Mouse (Mus musculus) hindbrain, embryonic 12.5 days (tissue): ENCODE measurements at regions not wholly inside any gene's neighbourhood (a gene's known extent, or its start where the extent isn't known, plus 50 kb on each side); places are given as distances from the start of the nearest gene placed in this dataset.

Experiments used
- ATAC-seq: fragments of 200-750 bp; cut with Nextera tagmentation; 2 replicates; pipeline ENCODE4 v1.8.0; 2017; ENCODE audit warnings: moderate TSS enrichment; ENCODE audit not compliant: low FRiP score
- H3K27ac ChIP-seq: fragments of 300-500 bp; sonication (generic); 2 replicates; pipeline ENCODE4 v1.5.1; 2016; ENCODE audit warnings: mild to moderate bottlenecking
- H3K27me3 ChIP-seq: fragments of 300-500 bp; sonication (generic); 2 replicates; pipeline ENCODE4 v1.6.1; 2016; ENCODE audit warnings: mild to moderate bottlenecking
- H3K36me3 ChIP-seq: fragments of 300-500 bp; sonication (generic); 2 replicates; pipeline ENCODE4 v1.6.1; 2016; ENCODE audit warnings: mild to moderate bottlenecking
- H3K4me1 ChIP-seq: fragments of 300-500 bp; sonication (generic); 2 replicates; pipeline ENCODE4 v1.6.1; 2016
- H3K4me2 ChIP-seq: fragments of 300-500 bp; sonication (generic); replicated peaks from 2 replicates; pipeline ENCODE4 v1.6.1; 2016; ENCODE audit warnings: mild to moderate bottlenecking
- H3K4me3 ChIP-seq: fragments of 300-500 bp; sonication (generic); 2 replicates; pipeline ENCODE4 v1.5.1; 2016; ENCODE audit warnings: mild to moderate bottlenecking
- H3K9ac ChIP-seq: fragments of 300-500 bp; sonication (generic); 2 replicates; pipeline ENCODE4 v1.6.1; 2016; ENCODE audit warnings: mild to moderate bottlenecking, moderate library complexity
- H3K9me3 ChIP-seq: fragments of 300-500 bp; sonication (generic); replicated peaks from 2 replicates; pipeline ENCODE4 v1.6.1; 2016; ENCODE audit warnings: mild to moderate bottlenecking
- WGBS: fragments of 180-500 bp; shearing (Covaris S2); methylation state at CpG from one replicate; pipeline ENCODE4 v1.1.7; 2016; 5-methylcytosine and 5-hydroxymethylcytosine counted together

DNA sequence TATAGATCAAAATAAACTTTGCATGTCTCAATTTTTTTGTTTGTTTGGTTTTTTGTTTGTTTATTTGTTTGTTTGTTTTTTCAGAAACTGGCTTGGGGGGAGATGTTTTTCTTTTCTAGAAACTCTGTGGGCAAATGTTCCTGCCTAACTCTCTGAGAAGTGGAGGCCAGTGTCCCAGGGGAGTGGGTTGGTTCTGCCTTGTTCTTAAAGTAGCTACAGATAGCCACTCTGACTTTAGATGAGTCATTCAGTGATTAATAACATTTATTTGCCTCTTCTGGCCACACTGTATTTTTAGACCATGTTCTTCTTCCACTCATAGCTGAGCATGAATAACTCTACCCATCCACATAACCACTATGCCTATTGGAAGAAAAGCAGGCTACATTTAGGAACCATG, 405.6 kb upstream of the Adamts16 start:
- H3K9me3 ChIP-seq, result no peaks in the 10 kb centered on the region
- no peak overlapping the region for H3K9ac ChIP-seq
- peaks cover 14% of the 10 kb centered on the region; the same call in 1 of the 2 replicates for H3K4me1 ChIP-seq
- no peak overlapping the region for H3K4me3 ChIP-seq
- no peak overlapping the region for H3K4me2 ChIP-seq
- H3K27me3 ChIP-seq, result peaks cover 5% of the 10 kb centered on the region; the same call in 1 of the 2 replicates
- no peak overlapping the region for H3K27ac ChIP-seq
- no peaks in the 10 kb centered on the region for H3K36me3 ChIP-seq
- ATAC-seq, result no peak

DNA sequence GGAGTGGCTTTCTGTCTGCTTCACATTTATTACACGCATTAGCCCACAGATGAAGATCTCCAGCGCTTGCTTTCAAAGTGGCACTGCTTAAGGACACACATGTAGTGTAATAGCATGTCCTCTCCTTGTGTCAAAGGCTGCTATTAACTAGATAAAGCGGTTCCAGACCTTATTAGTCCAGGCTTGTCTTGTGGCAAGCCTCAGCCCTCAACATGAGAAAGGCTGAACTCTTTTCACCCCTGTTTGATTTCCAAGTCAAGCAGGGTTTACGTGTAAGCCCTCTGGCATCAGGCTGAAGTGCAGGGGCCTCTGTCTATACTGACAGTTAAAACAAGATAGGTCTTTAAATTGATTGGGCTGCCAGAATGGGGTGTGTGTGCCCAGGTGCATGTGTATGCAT, 403.7 kb upstream of the Adamts16 start:
- Histone ChIP-seq H3K9me3 (no peaks in the 10 kb centered on the region), H3K27me3 (peaks cover 5% of the 10 kb centered on the region; the same call in 1 of the 2 replicates), H3K27ac (no peak overlapping the region), H3K9ac (no peak overlapping the region), H3K36me3 (no peaks in the 10 kb centered on the region), H3K4me2 (no peak overlapping the region), H3K4me3 (no peak overlapping the region), H3K4me1 (peaks cover 11% of the 10 kb centered on the region; the same call in 1 of the 2 replicates)
- WGBS, result 83% methylated on average over 4 of the region's 4 CpGs
- no peak for ATAC-seq

DNA sequence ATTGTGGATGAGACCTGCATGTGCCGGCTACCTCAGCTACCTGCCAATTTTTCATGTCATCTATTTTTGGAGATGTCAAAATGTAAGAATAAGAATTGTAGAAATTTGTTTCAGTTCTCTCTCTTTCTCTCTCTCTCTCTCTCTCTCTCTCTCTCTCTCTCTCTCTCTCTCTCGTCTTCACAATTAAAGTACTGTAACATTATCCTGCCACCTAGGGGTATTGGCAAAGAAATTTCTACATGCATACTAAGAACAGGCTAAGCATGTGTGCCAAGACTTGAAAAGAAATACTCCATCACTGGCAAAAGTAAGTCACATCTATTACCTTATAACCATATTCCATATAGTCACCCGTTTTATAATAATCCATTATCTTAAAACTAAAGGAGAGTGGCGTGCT, 398.2 kb upstream of the Adamts16 start:
- Histone ChIP-seq H3K9ac (no peak overlapping the region), H3K36me3 (no peaks in the 10 kb centered on the region), H3K4me2 (no peak overlapping the region), H3K9me3 (no peaks in the 10 kb centered on the region), H3K27me3 (no peaks in the 10 kb centered on the region), H3K27ac (no peak overlapping the region), H3K4me1 (no peaks in the 10 kb centered on the region), H3K4me3 (no peak overlapping the region)
- whole genome bisulfite sequencing, result 75% methylated on average over 4 of the region's 4 CpGs
- no peak for ATAC-seq

DNA sequence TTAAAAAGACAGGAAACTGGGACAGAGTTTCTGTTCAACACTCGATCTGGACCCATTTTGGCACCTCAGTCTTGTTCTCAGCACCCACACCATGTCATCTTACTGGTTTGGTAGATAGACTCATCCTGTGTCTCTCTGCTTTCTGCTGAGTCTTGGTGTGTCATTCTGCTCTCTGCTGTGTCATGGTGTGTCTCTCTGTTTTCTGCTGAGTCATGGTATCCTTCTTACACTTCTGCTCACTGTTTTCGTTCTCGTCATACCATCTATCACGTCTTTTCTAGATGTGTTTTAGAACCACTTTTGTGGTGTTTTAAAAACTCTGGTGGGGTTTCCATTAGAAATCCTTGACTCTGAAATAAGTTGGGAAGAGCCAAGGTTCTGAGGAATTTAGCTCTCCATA, 393.7 kb upstream of the Adamts16 start:
- Histone ChIP-seq H3K36me3 (no peaks in the 10 kb centered on the region), H3K4me3 (no peak overlapping the region), H3K27ac (no peak overlapping the region), H3K27me3 (no peaks in the 10 kb centered on the region), H3K9me3 (no peaks in the 10 kb centered on the region), H3K4me1 (no peaks in the 10 kb centered on the region), H3K4me2 (no peak overlapping the region), H3K9ac (no peak overlapping the region)
- WGBS, result 90% methylated on average over 4 of the region's 4 CpGs
- no peak for ATAC-seq

DNA sequence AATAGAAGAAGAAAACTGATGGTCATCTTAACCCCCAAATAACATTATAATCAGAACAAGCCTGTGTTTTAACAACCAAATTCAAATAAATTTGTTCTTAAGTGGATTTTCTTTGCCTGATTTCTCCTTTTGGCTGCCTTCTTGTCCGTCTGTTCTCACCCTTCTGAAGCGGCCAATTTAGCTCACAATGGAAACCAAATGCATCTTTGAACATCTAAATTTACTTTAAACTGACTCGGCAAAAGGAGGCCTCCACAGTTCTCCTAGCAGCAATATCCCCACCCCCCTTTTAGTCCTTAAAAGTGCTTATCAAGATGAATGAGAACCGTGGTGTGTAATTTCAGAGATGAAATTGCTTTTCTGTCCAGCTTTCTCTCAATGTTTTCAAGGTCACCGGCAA, 389.6 kb upstream of the Adamts16 start:
- 70% methylated on average over 5 of the region's 5 CpGs for WGBS
- Histone ChIP-seq H3K4me3 (no peak overlapping the region), H3K9ac (no peak overlapping the region), H3K4me1 (no peaks in the 10 kb centered on the region), H3K9me3 (no peaks in the 10 kb centered on the region), H3K36me3 (no peaks in the 10 kb centered on the region), H3K27me3 (no peaks in the 10 kb centered on the region), H3K4me2 (no peak overlapping the region), H3K27ac (no peak overlapping the region)
- ATAC-seq, result no peak

DNA sequence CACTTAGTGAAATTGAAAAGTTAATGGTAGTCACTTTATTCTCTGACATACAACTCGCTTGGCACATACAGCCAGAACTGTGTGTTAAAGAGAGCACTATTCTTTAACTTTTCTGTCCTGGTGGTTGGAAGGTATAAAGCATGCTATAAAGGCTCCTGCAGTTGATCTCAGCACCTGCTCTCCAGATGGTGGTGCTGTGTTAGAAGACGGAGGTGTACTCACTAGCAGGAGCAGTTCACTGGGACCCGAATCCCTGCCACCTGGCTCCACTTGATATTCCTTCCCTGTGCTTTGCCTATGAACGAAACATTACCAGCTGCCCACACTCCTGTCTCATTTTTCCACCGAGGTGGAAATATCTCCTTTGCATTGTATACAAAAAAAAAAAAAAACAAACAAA, 373.2 kb upstream of the Adamts16 start:
- H3K27me3 ChIP-seq, result 0 out of 2 replicates have a peak, but pooled peaks cover 6% of the 10 kb centered on the region
- no peak overlapping the region for H3K4me3 ChIP-seq
- H3K4me1 ChIP-seq, result peaks cover 9% of the 10 kb centered on the region
- H3K4me2 ChIP-seq, result no peak overlapping the region
- no peak overlapping the region for H3K9ac ChIP-seq
- WGBS, result 55% methylated on average over 5 of the region's 5 CpGs
- H3K36me3 ChIP-seq, result no peaks in the 10 kb centered on the region
- no peak overlapping the region for H3K27ac ChIP-seq
- no peaks in the 10 kb centered on the region for H3K9me3 ChIP-seq
- no peak for ATAC-seq

DNA sequence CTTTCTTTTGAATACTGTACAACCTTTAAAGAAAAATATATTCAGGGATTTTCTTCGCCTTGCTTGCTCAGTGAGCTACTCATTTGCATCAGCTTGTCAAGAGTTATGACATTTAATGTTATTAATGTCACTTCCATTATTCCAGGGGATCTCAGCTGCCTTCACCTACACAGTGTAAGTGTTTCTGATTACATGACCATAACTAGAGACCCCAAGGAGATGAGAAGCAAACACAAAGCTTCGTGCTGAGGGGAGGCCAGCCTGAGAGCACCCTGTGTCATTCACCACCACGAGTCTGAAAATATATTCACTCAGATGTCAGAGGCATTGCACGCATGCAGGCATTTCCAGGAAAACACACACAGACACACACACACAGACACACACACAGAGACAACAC, 369.8 kb upstream of the Adamts16 start:
- ATAC-seq, result peak; percentile 61; the same call in 1 of the 2 replicates
- no peak overlapping the region for H3K4me3 ChIP-seq
- no peak overlapping the region for H3K9ac ChIP-seq
- H3K27me3 ChIP-seq, result 0 out of 2 replicates have a peak, but pooled peaks cover 6% of the 10 kb centered on the region
- H3K4me2 ChIP-seq, result no peak overlapping the region
- H3K9me3 ChIP-seq, result no peaks in the 10 kb centered on the region
- no peak overlapping the region for H3K27ac ChIP-seq
- H3K36me3 ChIP-seq, result no peaks in the 10 kb centered on the region
- 45% methylated on average over 4 of the region's 4 CpGs for WGBS
- H3K4me1 ChIP-seq, result peaks cover 9% of the 10 kb centered on the region

DNA sequence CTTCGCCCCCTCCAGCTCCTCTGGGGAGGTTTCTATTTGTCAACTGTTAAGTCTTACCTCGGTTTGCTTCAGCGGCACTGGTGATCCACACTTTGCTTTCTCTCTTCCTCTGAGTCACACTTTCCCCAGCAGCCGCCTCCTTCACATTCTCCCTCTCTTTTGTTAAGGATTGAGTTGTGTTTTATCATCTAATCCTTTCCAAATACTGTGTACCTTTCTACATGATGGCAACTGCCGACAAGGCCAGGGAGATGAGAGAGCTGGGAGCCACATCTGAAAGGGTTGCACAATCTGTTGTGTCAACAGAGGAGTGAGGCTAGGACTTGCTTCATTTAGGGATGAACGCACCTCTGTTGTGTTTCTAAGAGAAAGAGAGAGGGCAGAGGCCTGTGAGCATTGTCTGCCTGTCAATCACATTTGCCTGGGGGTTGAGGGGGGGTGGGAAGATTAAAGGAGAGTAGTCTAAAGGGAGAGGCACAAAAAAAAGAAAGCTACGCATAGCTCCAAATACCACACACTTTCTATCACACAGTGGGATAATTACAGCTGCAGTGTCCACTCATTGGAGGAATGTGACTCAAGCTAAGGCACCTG, 369.1 kb upstream of the Adamts16 start:
- no peak for ATAC-seq
- H3K4me3 ChIP-seq, result no peak overlapping the region
- H3K27me3 ChIP-seq, result 0 out of 2 replicates have a peak, but pooled peaks cover 6% of the 10 kb centered on the region
- H3K9me3 ChIP-seq, result no peaks in the 10 kb centered on the region
- H3K4me1 ChIP-seq, result peaks cover 9% of the 10 kb centered on the region
- H3K9ac ChIP-seq, result no peak overlapping the region
- H3K27ac ChIP-seq, result no peak overlapping the region
- 25% methylated on average over 7 of the region's 7 CpGs for WGBS
- no peak overlapping the region for H3K4me2 ChIP-seq
- H3K36me3 ChIP-seq, result no peaks in the 10 kb centered on the region

DNA sequence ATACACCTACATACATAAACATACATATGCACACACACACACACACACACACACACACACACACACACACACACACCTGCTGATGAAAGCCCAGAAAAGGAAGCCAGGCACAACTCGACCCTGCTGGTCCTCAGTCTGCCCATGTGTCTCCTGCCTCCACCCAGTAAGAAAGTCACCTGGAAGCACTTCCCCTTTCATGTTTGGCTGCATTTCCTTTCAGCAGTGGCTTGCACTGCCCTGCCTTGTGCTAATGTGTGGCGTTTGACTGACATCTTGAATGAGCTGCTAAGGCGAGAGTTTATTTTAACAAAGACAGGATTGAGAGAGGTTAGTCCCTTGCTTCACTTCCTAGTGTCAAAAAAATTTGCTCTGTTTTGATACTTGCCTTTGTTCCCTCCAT, 364.1 kb upstream of the Adamts16 start:
- Histone ChIP-seq H3K27me3 (peaks cover 5% of the 10 kb centered on the region; the same call in 1 of the 2 replicates), H3K4me3 (no peak overlapping the region), H3K9me3 (no peaks in the 10 kb centered on the region), H3K27ac (no peak overlapping the region), H3K9ac (no peak overlapping the region), H3K36me3 (no peaks in the 10 kb centered on the region), H3K4me2 (no peak overlapping the region), H3K4me1 (peaks cover 5% of the 10 kb centered on the region)
- 52% methylated on average over 3 of the region's 3 CpGs for WGBS
- ATAC-seq, result no peak

DNA sequence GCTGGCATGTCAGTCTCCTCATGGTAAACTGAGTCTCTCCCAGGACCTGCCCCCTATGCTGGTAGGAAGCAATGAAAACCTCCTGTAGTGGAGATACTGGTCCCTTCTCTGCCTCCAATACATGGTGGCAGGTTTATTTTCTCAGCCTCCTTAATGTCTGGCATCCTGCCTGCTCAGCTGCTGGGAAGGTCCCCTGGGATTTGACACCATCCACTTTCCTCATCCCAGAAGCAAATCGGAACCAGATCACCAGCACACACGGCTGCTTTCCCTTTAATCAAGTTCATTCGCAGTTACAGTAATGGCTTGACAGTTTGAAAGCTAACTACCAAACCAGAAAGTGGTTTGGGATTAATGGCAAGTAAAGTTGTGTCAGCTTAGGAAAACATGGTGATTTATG, 359.0 kb upstream of the Adamts16 start:
- no peak overlapping the region for H3K4me3 ChIP-seq
- H3K9me3 ChIP-seq, result no peaks in the 10 kb centered on the region
- no peaks in the 10 kb centered on the region for H3K36me3 ChIP-seq
- no peak overlapping the region for H3K9ac ChIP-seq
- 36% methylated on average over 3 of the region's 3 CpGs for WGBS
- peaks cover 8% of the 10 kb centered on the region for H3K4me1 ChIP-seq
- H3K27ac ChIP-seq, result no peak overlapping the region
- H3K4me2 ChIP-seq, result no peak overlapping the region
- peaks cover 5% of the 10 kb centered on the region; the same call in 1 of the 2 replicates for H3K27me3 ChIP-seq
- peak; percentile 35; the same call in 1 of the 2 replicates for ATAC-seq

DNA sequence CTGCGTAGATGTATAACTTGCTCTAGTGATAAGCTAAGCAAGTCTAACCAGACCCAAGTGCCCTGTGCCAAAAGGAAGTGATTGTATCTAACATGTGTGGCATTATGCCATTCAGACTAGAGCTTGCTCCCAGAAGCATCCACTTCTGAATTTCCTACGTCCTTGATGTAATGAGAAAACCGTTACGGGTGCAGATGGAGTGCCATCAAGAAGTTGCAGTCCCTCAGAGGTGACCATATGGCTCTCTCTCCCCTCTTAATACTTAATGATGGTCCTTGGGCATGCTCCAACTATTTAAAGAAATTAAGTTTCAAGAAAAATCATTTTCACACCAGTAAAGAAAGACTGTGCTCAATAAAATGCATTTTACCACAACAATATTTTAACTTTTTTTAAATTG, 354.1 kb upstream of the Adamts16 start:
- WGBS, result 89% methylated on average over 4 of the region's 4 CpGs
- Histone ChIP-seq H3K4me3 (no peak overlapping the region), H3K27me3 (no peaks in the 10 kb centered on the region), H3K27ac (no peak overlapping the region), H3K9me3 (no peaks in the 10 kb centered on the region), H3K4me1 (peaks cover 5% of the 10 kb centered on the region), H3K36me3 (no peaks in the 10 kb centered on the region), H3K9ac (no peak overlapping the region), H3K4me2 (no peak overlapping the region)
- ATAC-seq, result no peak

DNA sequence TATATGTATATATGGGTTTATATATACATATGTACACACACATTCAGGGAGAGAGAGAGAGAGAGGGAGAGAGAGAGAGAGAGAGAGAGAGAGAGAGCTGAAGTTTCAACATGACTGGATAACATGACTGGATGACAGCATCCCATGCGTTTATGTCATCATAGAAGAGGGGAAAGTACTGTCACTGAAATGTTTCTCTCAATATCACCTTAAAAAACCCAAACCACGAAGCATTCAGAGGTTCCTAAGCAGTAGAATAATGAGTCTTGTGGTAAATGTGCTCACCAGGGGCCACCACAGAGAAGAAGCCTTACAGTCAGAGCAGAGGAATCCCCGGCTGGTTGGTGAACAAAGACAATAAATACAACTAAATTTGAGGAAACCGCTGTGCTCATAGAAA, 342.9 kb upstream of the Adamts16 start:
- no peaks in the 10 kb centered on the region for H3K9me3 ChIP-seq
- no peaks in the 10 kb centered on the region for H3K27me3 ChIP-seq
- no peak for ATAC-seq
- H3K4me3 ChIP-seq, result no peak overlapping the region
- WGBS, result 76% methylated on average over 4 of the region's 4 CpGs
- H3K4me2 ChIP-seq, result no peak overlapping the region
- no peaks in the 10 kb centered on the region for H3K4me1 ChIP-seq
- H3K36me3 ChIP-seq, result no peaks in the 10 kb centered on the region
- H3K9ac ChIP-seq, result no peak overlapping the region
- no peak overlapping the region for H3K27ac ChIP-seq

DNA sequence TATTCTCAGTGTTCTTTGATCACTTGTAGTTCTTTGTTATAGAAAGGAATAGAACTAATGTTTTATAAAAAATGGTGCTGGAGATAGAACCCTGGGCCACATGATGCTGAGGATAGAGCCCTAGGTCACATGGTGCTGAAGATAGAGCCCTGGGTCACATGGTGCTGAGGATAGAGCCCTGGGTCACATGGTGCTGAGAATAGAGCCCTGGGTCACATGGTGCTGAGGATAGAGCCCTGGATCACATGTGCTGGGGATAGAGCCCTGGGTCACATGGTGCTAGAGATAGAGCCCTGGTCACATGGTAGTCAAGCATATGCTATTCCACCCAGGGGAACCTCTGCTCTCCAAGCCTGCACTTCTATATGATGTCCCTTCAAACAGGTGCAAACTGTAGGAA, 337.5 kb upstream of the Adamts16 start:
- Histone ChIP-seq H3K27me3 (no peaks in the 10 kb centered on the region), H3K27ac (no peak overlapping the region), H3K4me2 (no peak overlapping the region), H3K36me3 (no peaks in the 10 kb centered on the region), H3K9ac (no peak overlapping the region), H3K9me3 (no peaks in the 10 kb centered on the region), H3K4me1 (no peaks in the 10 kb centered on the region), H3K4me3 (no peak overlapping the region)
- ATAC-seq, result no peak
